Mouse (Mus musculus) layer of hippocampus, adult 9-11 months (tissue): ENCODE data around the gene Tor4a.

Experiments used
- DNase-seq: peaks from one replicate; pipeline ENCODE4 v3.0.0; 2022

Tor4a gene

GRCm38 (mm10) chr2:25196172-25196954 is at the start of gene Tor4a:
TSS of gene Tor4a (minus strand) at chr2:25196886.
- DNase-seq = peak; percentile 67

- no peak for DNase-seq
Measured at GRCm38 (mm10) chr2:25244144-25244543, 47.5 kb upstream of the Tor4a start.

- no peak for DNase-seq
Measured at GRCm38 (mm10) chr2:25243342-25243741, 46.7 kb upstream of the Tor4a start.

DNA sequence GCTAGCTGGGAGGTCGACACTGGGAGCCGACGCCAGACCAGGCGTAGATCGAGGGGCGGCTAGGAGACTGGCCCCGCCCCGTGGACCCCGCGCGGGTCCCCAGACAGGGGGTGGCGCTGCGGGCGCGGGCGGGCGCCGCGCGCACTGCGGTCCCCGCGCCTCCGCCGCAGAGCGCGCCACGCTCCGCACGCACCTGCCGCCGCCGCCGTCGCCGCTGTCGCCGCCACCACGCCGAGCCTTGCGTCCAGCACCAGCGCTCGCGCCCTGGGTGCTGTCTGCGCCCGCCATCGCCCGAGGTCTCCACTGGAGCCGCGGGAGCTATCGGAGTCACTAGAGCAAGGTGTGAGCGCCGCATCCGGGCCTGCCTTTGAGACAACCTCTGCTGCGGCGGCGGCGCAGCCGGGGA is 45.4 kb upstream of the Tor4a start, which contains the start of the genes Rnf208 and Cysrt1:
TSS of gene Rnf208 (plus strand) at position 155 of the 406 bp plus-strand sequence.
TSS of gene Cysrt1 (minus strand) at position 352 of the 406 bp plus-strand sequence.
- DNase-seq = no peak

DNA sequence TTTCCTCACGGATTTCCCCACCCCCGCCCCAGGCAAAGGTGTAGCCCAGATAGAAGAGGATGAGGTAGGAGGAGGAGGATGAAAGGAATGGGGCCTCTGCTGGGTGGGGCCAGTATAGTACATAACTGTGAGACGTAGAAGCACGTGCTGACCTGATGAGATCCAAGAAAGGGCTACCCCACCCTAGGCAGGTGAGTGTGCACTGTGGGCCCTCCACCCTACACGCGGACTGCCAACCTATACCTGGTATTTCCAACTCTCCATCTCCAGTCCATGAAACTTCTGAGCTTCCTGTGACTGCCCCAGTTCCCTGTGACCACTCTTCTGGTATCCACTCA is 44.7 kb upstream of the Tor4a start:
- DNase-seq = no peak

DNA sequence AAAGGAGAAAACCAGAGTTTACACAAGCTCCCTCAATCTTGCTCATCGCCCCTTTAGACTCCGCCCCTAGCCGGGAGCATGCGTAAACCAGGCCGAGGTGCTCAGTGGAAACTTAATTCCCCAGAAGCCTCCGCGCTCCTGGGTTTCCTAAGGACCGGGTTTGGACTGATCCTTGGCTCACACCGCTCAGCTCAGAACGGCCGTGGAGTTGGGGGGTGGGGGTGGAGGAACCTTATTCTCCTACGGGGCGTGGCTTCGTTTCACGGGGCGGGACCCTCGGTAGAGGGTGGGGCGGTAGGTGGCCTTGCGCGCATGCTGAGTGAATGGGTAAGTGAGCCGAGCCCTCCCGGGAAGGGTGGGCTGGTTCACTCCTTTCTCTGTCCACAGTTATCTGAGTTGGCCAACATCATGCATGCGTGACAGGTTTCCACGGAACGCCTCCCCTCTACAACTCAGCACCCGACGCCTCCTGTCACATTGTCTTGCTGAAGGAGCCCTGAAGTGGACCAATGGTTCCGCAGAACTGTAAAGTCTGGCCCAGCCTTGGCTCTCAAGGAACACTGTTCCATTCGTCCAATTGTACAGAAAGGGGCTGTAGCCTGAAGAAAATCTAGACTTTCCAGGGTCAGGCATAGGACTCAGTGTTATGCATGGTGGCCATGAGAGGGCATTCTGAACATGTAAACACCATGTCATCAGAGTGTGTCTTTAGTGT is 44.2 kb upstream of the Tor4a start:
- DNase-seq = peak; percentile 69

DNA sequence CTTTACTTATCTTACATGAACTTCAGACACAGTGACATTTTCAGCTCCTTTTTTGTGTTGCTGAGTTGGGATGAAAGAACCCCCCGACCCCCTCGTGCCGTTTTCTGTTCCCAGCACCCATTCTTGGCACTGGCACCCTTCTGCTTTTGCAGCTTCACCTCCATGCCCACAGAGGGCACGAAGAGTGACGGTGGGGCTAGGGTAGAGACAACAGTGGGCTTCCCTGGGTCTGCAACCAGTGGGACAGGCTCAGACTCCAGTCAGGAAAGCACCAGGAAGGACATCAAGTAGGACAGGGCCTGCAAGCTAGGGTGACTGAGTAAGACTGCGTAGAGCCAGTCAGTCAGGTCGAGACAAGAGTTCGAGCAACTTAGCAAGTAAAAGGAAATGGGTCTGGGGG is 43.6 kb upstream of the Tor4a start:
- DNase-seq = no peak

GRCm38 (mm10) chr2:25239766-25240165 is 43.1 kb upstream of the Tor4a start:
- no peak for DNase-seq

GRCm38 (mm10) chr2:25238106-25238505 is 41.4 kb upstream of the Tor4a start:
- no peak for DNase-seq

- no peak for DNase-seq
Measured at GRCm38 (mm10) chr2:25237522-25237921, 40.8 kb upstream of the Tor4a start.

GRCm38 (mm10) chr2:25236614-25237013 is 39.9 kb upstream of the Tor4a start, which contains the start of gene Rnf224:
TSS of gene Rnf224 (minus strand) at chr2:25236787.
- DNase-seq = no peak

- no peak for DNase-seq
Measured at GRCm38 (mm10) chr2:25234551-25235220, 38.0 kb upstream of the Tor4a start.

- no peak for DNase-seq
Measured at GRCm38 (mm10) chr2:25234050-25234449, 37.4 kb upstream of the Tor4a start, which contains the start of gene Slc34a3. TSS of gene Slc34a3 (minus strand) at chr2:25234364.

DNA sequence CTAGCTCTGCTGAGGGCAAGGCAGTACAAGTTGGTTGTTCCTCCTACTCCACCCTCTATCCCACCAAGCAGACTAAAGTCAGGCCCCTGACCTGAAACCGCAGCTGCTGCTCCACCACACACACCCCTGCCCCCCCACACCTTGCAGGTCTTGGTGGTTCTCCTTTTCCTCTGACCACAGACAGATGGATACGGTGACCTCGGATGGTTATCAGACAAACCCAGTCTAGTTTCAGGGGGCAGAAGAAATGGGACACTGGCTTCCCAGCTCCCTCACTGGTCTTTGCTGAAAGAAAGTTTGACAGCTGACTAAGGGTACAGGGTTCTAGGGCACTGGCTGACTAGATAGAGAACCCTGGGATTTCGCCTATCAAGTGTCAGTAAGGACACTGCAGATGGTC is 36.7 kb upstream of the Tor4a start:
- DNase-seq = no peak

DNA sequence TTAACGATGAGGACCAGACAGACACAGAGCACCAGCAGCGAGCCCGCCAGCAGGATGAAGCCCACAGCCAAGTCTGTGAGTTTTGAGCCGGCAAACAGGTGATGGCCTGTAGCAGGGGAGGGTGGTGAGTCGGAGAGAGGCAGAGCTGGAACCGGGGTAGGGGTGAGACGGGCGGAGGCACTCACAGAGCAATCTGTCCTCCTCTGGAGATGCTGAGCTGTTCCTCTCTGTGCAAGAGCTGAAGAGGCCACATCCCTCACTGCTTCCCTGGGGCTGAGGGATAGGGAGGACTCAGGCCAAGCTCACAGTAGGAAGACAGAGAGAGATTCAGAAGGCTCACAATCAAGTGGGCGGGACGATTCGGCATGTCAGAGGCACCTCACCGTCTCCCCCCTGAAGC is 34.4 kb upstream of the Tor4a start:
- no peak for DNase-seq

DNA sequence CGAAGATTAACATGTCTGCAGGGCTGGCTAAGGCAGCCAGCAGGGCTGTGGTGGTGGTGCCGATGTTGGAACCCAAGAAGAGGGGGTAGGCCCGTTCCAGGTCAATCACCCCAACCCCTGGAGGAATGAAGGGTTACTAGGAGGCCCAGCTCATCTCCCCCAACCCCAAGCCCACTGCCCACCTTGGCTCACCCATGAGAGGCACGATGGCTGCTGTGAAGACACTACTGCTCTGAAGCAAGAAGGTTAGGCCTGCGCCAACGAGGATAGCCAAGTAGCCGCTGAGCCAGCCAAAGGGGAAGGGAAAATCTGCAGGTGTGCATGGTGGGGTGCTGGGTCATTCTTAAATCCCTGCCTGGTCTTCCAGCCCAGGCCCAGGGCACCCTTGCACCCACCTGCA is 33.9 kb upstream of the Tor4a start:
- DNase-seq = no peak

GRCm38 (mm10) chr2:25229582-25229981 is 32.9 kb upstream of the Tor4a start:
- DNase-seq = no peak

GRCm38 (mm10) chr2:25228995-25229530 is 32.4 kb upstream of the Tor4a start:
- DNase-seq = no peak

DNA sequence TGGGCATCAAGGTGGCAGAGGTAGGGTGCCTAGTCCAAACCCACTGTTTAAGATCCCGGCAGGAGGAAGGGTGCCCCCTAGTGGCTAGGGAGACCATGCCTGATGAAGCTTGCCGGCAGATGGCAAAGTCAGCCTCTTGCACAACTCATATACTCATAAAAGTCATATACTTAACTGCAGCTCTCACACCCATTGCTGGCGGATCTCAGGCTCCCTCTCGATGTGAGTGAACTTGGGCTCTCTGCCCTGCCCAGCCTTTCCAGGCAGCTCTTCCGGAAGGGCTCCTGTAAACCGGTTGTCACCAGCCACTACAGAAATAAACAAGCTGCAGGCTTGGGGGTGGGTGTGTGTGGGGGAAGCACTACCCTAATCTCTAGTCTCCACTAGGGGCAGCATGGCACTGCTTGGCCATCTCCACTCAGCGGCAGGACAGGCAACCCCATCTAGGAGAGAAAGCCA is 31.8 kb upstream of the Tor4a start:
- peak; percentile 90 for DNase-seq

GRCm38 (mm10) chr2:25227406-25227805 is 30.7 kb upstream of the Tor4a start:
- DNase-seq = no peak

- DNase-seq = peak; percentile 83
Measured at GRCm38 (mm10) chr2:25226864-25227263, 30.2 kb upstream of the Tor4a start.

DNA sequence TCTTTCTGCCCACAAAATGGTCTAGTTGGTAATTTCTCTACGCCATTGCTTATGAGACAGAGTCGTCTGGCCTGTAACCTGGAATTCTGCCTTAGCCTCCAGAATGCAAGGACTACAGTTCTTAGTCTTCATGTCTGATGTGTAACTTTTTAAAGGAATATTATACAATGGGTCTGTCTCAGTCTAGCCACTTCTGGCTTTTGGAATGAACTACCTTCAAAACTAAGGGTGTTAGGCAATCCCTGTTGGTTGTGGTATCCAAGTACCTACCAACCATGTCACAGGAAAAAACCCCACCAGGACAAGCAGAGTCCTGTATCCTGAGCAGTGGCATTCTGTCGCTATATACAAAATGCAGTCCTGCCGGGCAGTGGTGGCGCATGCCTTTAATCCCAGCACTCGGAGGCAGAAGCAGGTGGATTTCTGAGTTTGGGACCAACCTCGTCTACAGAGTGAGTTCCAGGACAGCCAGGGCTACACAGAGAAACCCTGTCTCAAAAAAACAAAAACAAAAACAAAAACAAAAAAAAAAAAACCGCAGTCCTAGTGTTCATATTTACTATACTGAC is 29.2 kb upstream of the Tor4a start:
- no peak for DNase-seq
